Mouse (Mus musculus): ENCODE data around the gene Crcp.

DNA sequence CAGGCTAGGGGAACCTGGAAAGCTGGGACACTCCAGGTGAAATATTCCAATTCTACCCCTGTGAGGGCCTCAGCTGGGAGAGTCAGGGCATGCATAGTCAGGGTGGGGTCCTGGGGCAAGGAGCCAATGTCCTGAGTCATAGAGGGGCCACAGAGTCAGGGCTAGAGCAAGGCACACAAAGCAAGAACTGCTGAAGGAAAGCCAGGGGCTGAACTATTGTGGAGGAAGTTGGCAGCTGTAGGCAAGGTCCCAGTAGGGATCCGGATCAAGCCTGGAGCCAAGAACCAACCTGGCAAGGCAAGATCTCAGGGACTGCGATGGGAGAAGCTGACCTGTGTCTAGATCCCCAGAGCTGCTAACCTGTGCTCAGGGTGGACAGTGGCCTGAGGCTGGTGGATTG is 34.7 kb downstream of the Crcp start:
- no peak for TF ChIP-seq GATA1 (IDR thresholded peaks at IDR 0.05; ENCODE audit: borderline replicate concordance, low read length)
- TF ChIP-seq CTCF (IDR thresholded peaks at IDR 0.05; ENCODE audit: low read depth, low read length): no peak
- no peak for TF ChIP-seq POLR2AphosphoS5 (IDR thresholded peaks at IDR 0.05; ENCODE audit: insufficient replicate concordance, low read depth, low read length)
- no peak for TF ChIP-seq TAL1 (conservative IDR thresholded peaks at IDR 0.05; ENCODE audit: low read depth, low read length)

Data from G1E (cell line).